Mouse (Mus musculus) hindbrain, postnatal 0 days (tissue): ENCODE results near the gene Lgr4. TPM values are rescaled to one million over a fixed set of nuclear protein-coding genes. Genes with fewer than 3 reads are reported as not detected.

ENCODE experiments used
- ATAC-seq: fragments of 200-750 bp; cut with Nextera tagmentation; 2 replicates; pipeline ENCODE4 v1.8.0; 2017; ENCODE audit warnings: mild to moderate bottlenecking, moderate TSS enrichment, moderate library complexity
- DNase-seq: peaks from one replicate; pipeline ENCODE4 v3.0.0-alpha.2; 2015; ENCODE audit warnings: low spot score
- H3K27ac ChIP-seq: fragments of 300-500 bp; sonication (generic); 2 replicates; pipeline ENCODE4 v1.5.1; 2014; ENCODE audit warnings: mild to moderate bottlenecking
- H3K27me3 ChIP-seq: fragments of 300-500 bp; sonication (generic); 2 replicates; pipeline ENCODE4 v1.6.1; 2014; ENCODE audit warnings: low read length, mixed read lengths; ENCODE audit not compliant: insufficient read depth
- H3K36me3 ChIP-seq: fragments of 300-500 bp; sonication (generic); 2 replicates; pipeline ENCODE4 v1.6.1; 2014; ENCODE audit warnings: low read length, mixed read lengths; ENCODE audit not compliant: insufficient read depth
- H3K4me1 ChIP-seq: fragments of 300-500 bp; sonication (generic); 2 replicates; pipeline ENCODE4 v1.6.1; 2014; ENCODE audit warnings: antibody characterized with exemption, low read length, mixed read lengths; ENCODE audit not compliant: insufficient read depth
- H3K4me2 ChIP-seq: fragments of 300-500 bp; sonication (generic); 2 replicates; pipeline ENCODE4 v1.6.1; 2014; ENCODE audit warnings: low read depth, mild to moderate bottlenecking, low read length, moderate library complexity, mixed read lengths
- H3K4me3 ChIP-seq: fragments of 300-500 bp; sonication (generic); 2 replicates; pipeline ENCODE4 v1.5.1; 2014; ENCODE audit warnings: low read length
- H3K9ac ChIP-seq: fragments of 300-500 bp; sonication (generic); replicated peaks from 2 replicates; pipeline ENCODE4 v1.6.1; 2014; ENCODE audit warnings: mild to moderate bottlenecking, low read length, moderate library complexity, mixed read lengths
- H3K9me3 ChIP-seq: fragments of 300-500 bp; sonication (generic); 2 replicates; pipeline ENCODE4 v1.6.1; 2016; ENCODE audit warnings: low read length, mixed read lengths
- CTCF ChIP-seq: IDR thresholded peaks from 2 replicates; pipeline ENCODE4 v1.5.1; 2016; ENCODE audit warnings: antibody characterized with exemption, control low read depth, low read depth
- WGBS: fragments of 180-500 bp; shearing (Covaris S2); extraction: QIAGEN DNeasy Blood & Tissue Kit; methylation state at CpG from one replicate; pipeline ENCODE4 v1.1.7; 2014; 5-methylcytosine and 5-hydroxymethylcytosine counted together
- polyA plus RNA-seq: library from polyadenylated mRNA; unstranded; fragments of >200 nt; fragmentation: Nextera tagmentation; extraction: Ambion mirVana; gene quantifications from 2 replicates; pipeline ENCODE4 v1.2.1, GENCODE M21; 2015
- total RNA-seq: library from RNA; depleted of rRNA; stranded (reverse); fragments of >200 nt; gene quantifications from 2 replicates; pipeline ENCODE4 v1.2.3, GENCODE M21; 2014

The Lgr4 gene
- total and polyA plus RNA-seq, 2 experiments from 2014 or later, result 9.0 to 27.9 TPM

- peak; percentile 100 for ATAC-seq
- peaks cover 10% of the 10 kb centered on the region for H3K4me1 ChIP-seq
- H3K9me3 ChIP-seq, result no peaks in the 10 kb centered on the region
- peak within 1 kb of the TSS; percentile 78 for H3K4me2 ChIP-seq
- H3K27ac ChIP-seq, result peak within 1 kb of the TSS; percentile 95
- peaks cover 7% of the 10 kb centered on the region for H3K36me3 ChIP-seq
- DNase-seq, result peak; percentile 98
- H3K4me3 ChIP-seq, result peak within 1 kb of the TSS; percentile 98
- no peak for TF ChIP-seq CTCF
- H3K9ac ChIP-seq, result peak within 1 kb of the TSS; percentile 98
- under 1% methylated on average over 42 of the region's 42 CpGs for WGBS
- no peaks in the 10 kb centered on the region for H3K27me3 ChIP-seq
Observed at GRCm38 (mm10) chr2:109890597-109890996, 26.9 kb upstream of the Lgr4 start, which contains the start of gene Lin7c. TSS of gene Lin7c (plus strand) at chr2:109890853.

GRCm38 (mm10) chr2:109891031-109891430 lies 26.4 kb upstream of the Lgr4 start:
- no peak for TF ChIP-seq CTCF
- Histone ChIP-seq H3K4me1 (peaks cover 10% of the 10 kb centered on the region), H3K4me2 (peak overlapping the region; percentile 78), H3K27ac (peak overlapping the region; percentile 95), H3K9me3 (no peaks in the 10 kb centered on the region), H3K36me3 (peaks cover 12% of the 10 kb centered on the region), H3K4me3 (peak overlapping the region; percentile 98), H3K9ac (peak overlapping the region; percentile 98), H3K27me3 (no peaks in the 10 kb centered on the region)
- peak; percentile 84 for ATAC-seq
- under 1% methylated on average over 33 of the region's 34 CpGs for WGBS
- DNase-seq, result no peak

- H3K27ac ChIP-seq, result peak overlapping the region; percentile 95
- ATAC-seq, result no peak
- peak overlapping the region; percentile 98 for H3K4me3 ChIP-seq
- no peaks in the 10 kb centered on the region for H3K9me3 ChIP-seq
- H3K4me1 ChIP-seq, result peaks cover 10% of the 10 kb centered on the region
- peak overlapping the region; percentile 78 for H3K4me2 ChIP-seq
- peak; percentile 49 for DNase-seq
- H3K36me3 ChIP-seq, result peaks cover 16% of the 10 kb centered on the region
- no peak for TF ChIP-seq CTCF
- peak overlapping the region; percentile 98 for H3K9ac ChIP-seq
- 8% methylated on average over 4 of the region's 4 CpGs for WGBS
- no peaks in the 10 kb centered on the region for H3K27me3 ChIP-seq
Observed at GRCm38 (mm10) chr2:109891471-109891870, 26.0 kb upstream of the Lgr4 start.

GRCm38 (mm10) chr2:109896311-109896710 lies 21.1 kb upstream of the Lgr4 start:
- H3K9ac ChIP-seq, result no peak overlapping the region
- H3K36me3 ChIP-seq, result peaks cover 32% of the 10 kb centered on the region
- no peak overlapping the region for H3K4me2 ChIP-seq
- no peaks in the 10 kb centered on the region for H3K9me3 ChIP-seq
- no peak for ATAC-seq
- DNase-seq, result peak; percentile 13
- peak; percentile 43 for TF ChIP-seq CTCF
- 81% methylated on average over 7 of the region's 7 CpGs for WGBS
- H3K4me1 ChIP-seq, result peaks cover 10% of the 10 kb centered on the region
- H3K4me3 ChIP-seq, result no peak overlapping the region
- H3K27ac ChIP-seq, result no peak overlapping the region
- no peaks in the 10 kb centered on the region for H3K27me3 ChIP-seq

- no peak overlapping the region for H3K9ac ChIP-seq
- H3K4me1 ChIP-seq, result no peaks in the 10 kb centered on the region
- H3K36me3 ChIP-seq, result peaks cover 18% of the 10 kb centered on the region
- 85% methylated on average over 7 of the region's 7 CpGs for WGBS
- DNase-seq, result no peak
- H3K4me3 ChIP-seq, result no peak overlapping the region
- TF ChIP-seq CTCF, result no peak
- H3K4me2 ChIP-seq, result no peak overlapping the region
- no peak overlapping the region for H3K27ac ChIP-seq
- no peaks in the 10 kb centered on the region for H3K27me3 ChIP-seq
- H3K9me3 ChIP-seq, result no peaks in the 10 kb centered on the region
- no peak for ATAC-seq
Observed at GRCm38 (mm10) chr2:109902869-109903268, 14.6 kb upstream of the Lgr4 start.

- peak; percentile 81 for ATAC-seq
- TF ChIP-seq CTCF, result peak; percentile 99
- no peak overlapping the region for H3K27ac ChIP-seq
- WGBS, result 0% methylated on average over 7 of the region's 7 CpGs
- H3K36me3 ChIP-seq, result peaks cover 14% of the 10 kb centered on the region; the same call in 1 of the 2 replicates
- peak; percentile 96 for DNase-seq
- H3K9me3 ChIP-seq, result no peaks in the 10 kb centered on the region
- no peak overlapping the region for H3K9ac ChIP-seq
- H3K4me3 ChIP-seq, result no peak overlapping the region
- no peak overlapping the region for H3K4me2 ChIP-seq
- H3K4me1 ChIP-seq, result no peaks in the 10 kb centered on the region
- no peaks in the 10 kb centered on the region for H3K27me3 ChIP-seq
Observed at GRCm38 (mm10) chr2:109904171-109904821, 13.2 kb upstream of the Lgr4 start.

- TF ChIP-seq CTCF, result no peak
- Histone ChIP-seq H3K27me3 (no peaks in the 10 kb centered on the region), H3K36me3 (no peaks in the 10 kb centered on the region), H3K27ac (no peak overlapping the region), H3K4me3 (no peak overlapping the region), H3K9ac (no peak overlapping the region), H3K9me3 (no peaks in the 10 kb centered on the region), H3K4me2 (no peak overlapping the region), H3K4me1 (no peaks in the 10 kb centered on the region)
- no peak for DNase-seq
- ATAC-seq, result no peak
- WGBS, result 75% methylated on average over 2 of the region's 2 CpGs
Observed at GRCm38 (mm10) chr2:109909122-109909521, 8.3 kb upstream of the Lgr4 start.
